Mouse (Mus musculus) inflammation-experienced regulatory T-cells (primary cell): Measurements from ENCODE around the gene Zfp64. TPM values are rescaled to one million over a fixed set of nuclear protein-coding genes. Genes with fewer than 3 reads are reported as not detected.

Experiments used
- polyA plus RNA-seq, 2 experiments: library from polyadenylated mRNA; unstranded; fragments of 100-300 nt; shearing (Covaris generic); gene quantifications; one replicate each; pipeline ENCODE4 v1.2.1; 2017

Zfp64 gene
- 10 to 100 TPM; 32.0 to 37.9 TPM for polyA plus RNA-seq

DNA sequence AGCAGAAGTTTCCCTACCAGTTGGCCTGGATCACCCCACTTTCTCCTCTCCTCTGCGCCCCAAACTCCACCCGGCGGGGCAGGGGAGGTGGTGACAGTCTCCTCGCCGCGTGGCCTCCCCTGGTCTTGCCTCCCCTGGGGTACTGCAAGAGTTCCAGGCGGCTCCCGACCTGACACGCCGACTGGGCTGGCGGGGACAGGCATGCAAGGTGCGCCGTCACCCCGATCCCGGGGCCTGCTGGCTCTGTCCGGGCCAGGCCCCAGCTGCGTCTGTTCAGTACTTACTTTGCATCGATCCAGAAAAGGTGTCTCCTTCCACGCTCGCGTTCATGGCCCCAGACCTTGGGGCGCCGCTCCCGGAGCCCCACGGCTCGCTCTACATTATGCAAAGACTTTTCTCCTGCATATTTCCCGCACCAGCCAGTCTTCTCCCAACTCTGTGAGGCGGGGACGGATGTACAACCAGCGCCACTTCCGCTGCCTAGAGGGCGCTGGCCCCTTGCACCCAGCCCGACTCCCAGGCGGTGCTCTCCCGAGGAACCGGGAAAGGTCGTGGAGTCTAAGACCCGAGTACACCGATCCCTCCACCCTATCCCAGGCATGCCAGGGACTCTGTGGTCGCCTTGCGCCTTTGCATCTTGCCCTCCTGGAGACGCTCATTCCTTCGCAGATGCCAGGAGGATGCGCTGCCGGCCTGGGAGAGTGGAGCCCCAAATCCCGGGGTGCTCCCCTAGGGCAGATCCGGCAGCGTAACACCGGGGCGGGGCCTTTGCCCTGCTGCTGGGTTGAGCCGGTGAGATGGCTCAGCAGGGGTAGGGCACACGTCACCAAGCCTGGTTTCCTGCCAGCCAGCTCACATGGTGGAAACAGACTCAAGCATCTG lies at the start of gene Zfp64:
Gene Zfp64, minus strand, starts transcription at position 753 of the 882 bp plus-strand sequence.

Other genes with a start within 250 kb of the Zfp64 start
- 10 to 100 TPM; 31.1 to 41.2 TPM for gene Atp9a, start 213.2 kb downstream of the Zfp64 start, polyA plus RNA-seq
- under 1 TPM in 1 of 2 experiments, not detected in 1; 0.82 TPM for gene Sall4, start 187.6 kb downstream of the Zfp64 start, polyA plus RNA-seq